Mouse (Mus musculus) cerebellum, adult 8-10 months (tissue): ENCODE data around the gene Tulp3.
A peak's percentile ranks its signal among the peaks of the same experiment; 100 is the strongest.

Experiments
- DNase-seq: peaks from one replicate; pipeline ENCODE4 v3.0.0; 2022

Tulp3 gene

DNA sequence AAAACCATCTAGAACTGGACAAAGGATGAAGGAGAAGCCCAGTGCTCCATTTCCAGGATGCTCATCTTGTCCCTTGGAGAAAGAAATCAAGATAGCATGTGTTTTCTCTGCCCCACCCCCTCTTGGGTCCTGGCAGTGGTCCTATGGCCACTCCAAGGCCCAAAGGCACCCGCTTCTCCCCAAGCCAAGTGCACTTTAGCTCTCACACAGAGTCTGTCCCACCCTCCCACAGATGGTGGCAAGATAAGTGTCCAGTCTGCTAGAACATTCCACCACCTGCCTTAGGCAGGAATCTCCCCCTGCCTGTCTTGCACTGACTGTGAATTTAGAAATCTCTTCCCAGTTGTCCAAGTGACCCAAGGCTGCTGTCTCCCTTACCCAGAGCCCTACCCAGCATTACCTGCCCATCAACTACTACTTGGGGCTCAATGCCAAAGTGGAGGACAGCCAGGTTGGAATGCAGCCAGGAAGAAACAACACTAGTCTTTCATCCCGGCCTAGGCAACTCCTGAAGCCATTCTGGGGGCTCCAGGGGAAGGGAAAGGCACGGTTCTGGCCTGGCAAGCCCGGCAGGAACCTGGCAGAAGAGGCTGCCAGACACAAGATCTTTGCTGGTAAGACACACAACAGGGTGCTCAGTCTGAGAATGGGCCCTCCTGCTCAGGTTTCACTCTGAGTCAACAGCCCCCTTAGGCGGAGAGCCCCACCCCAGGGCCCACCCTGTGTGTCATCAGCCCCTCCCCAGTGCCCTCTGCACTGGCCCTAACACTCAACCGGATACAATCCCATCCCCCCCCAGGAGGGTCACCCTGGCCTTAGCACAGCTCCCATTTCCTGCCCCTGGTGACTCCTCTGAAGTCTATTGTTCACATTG lies 59.5 kb downstream of the Tulp3 start:
- peak; percentile 89 for DNase-seq

DNA sequence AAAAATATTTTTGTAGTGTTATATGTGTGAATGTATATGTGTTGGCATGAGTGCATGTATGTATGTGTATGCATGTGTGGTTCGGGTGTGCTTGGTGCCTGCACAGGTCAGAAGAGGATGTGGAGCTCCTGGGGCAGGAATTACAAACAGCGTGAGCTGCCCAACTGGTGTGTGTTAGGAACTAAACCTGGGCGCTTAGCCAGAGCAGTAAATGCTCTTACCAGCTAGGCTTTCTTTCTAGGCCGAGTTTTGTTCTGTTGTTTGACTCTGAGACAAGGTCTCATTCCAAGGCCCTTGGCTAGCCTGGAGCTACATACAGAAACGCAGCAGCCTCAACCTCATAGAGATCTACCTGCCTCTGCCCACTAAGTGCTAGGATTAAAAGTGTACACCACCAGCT lies 64.4 kb downstream of the Tulp3 start:
- no peak for DNase-seq

DNA sequence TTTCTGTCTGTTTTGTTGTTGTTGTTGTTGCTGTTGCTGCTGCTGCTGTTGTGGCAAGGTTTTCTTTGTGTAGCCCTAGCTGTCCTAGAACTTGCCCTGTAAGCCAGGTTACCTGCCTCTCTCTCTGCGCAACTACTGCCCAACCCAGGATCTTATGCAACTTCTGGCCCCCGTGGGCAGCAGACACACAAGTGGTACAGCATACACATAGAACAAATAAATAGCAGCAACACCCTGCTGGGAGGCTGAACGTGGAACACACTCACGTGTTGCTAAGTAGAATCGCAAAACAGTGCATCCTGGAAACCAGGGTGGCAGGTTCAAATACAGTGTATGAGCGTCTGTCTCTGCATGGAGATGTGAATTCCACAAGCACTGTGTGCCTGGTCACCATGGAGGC lies 67.0 kb downstream of the Tulp3 start:
- DNase-seq, result no peak

DNA sequence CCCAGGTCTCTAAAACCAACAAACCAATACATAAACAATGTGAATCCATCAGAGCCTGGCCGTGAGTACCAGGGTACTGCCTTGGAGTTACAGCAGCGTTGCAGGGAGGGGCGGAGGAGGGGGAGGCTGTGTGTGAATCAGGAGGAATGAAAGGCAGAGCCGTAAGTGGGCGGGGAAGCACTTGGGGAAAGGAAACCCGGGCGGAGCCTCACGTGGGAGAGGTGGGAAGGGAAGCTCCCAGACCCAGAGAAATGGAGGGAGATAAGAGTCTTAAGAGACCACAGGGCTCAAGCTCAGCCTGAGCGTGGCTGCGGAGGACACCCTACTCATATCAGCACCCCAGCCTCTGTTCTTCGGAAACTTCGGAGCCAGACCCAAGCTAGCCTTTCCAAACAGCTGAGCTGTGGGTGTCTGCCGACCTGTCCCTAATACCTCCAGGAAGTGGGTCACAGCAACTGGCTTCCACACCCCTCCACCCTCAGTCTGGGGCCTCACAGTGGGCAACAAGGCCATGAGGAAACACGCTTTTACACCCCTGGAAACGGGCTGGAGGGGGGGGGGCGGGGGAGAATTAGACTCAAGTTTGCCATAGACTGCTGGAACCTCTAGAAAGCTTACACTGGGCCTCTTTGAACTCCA lies 69.7 kb downstream of the Tulp3 start:
- DNase-seq, result no peak

DNA sequence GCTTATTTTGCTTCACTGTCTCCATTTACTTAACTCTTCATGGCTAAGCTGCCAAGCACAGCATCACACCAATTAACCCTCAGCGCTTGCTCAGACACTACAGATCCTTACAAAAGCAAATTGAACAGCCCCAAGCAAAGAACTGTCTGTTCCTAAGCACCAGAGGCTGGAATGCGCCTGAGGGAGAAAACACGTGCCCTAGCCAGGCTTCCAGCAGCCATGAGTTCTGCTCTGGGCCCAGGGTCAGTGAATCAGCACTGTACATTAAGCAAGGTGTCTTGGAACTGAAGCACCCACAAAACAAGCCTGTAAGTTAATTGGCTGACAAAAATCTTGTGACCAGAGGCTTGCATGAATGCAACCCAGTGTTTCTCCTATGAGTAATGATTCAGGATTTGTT lies 73.5 kb downstream of the Tulp3 start:
- no peak for DNase-seq

DNA sequence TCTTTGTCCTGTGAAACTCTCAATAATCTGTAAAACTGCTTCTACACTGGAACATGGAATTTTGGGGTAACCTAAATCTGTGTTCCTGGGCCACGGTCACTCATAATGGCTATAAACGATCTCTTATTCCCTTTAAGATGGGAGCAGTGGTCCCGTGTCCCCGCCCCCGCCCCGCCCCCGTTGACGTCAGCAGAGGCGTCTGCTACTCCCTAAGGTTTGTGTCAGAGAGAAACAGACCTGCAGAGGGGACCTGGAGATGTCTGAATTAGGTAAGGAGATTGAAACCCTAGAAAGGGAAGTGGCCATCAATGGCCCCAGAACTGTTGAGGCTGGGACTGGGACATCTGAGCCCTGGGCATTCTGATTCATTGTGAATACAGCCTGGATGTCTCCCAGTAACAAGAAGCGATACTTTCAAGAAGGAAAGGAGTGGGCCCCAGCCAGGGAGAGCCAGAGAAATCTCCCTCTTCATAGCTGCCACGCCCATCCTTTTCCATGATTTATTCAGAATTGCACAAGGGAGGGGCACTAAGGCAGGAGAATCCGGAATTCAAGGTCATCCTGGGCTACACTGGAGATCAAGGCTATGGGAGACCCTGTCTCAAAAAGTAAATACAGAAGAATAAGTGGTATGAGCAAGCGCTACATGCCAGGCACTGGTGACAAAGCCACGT lies 75.0 kb downstream of the Tulp3 start:
- DNase-seq, result no peak

DNA sequence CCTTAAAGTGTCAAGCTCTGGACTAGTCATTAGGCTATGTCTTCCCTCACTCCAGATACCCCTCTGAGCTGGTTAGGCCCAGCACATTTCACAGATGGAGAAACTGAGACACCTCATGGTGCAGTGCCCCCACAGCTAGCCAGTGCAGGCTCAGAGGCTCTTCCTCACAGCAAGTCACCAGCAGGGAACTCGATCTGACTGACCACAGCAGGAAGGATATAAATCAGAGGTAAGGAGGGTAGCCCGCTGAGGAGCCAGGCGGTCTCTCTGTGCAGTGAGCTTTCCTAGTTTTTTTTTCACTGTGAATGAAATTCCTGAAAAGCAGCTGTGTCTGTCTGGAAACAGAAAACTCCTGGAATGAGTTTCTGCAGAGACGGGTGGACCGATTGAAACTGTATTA lies 76.0 kb downstream of the Tulp3 start:
- no peak for DNase-seq

DNA sequence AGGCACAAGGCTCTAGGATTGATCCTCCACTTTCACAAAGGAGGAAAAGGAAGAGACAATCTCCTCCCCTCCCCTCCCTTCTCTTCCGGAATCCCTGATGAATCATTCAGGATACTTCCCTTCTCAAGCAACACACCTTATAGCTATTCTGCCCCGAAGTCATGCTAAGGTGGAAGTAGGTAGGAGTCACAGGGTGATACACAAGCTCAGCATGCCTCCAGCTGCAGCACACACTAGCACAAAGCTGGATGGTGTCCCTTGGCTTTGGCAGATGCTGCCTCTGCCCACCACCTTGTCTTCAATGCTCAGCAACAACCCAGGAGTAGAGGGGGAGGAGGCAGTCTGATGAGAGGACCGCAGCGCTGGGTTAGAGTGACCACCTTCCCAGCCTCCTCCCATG lies 76.6 kb downstream of the Tulp3 start:
- no peak for DNase-seq

DNA sequence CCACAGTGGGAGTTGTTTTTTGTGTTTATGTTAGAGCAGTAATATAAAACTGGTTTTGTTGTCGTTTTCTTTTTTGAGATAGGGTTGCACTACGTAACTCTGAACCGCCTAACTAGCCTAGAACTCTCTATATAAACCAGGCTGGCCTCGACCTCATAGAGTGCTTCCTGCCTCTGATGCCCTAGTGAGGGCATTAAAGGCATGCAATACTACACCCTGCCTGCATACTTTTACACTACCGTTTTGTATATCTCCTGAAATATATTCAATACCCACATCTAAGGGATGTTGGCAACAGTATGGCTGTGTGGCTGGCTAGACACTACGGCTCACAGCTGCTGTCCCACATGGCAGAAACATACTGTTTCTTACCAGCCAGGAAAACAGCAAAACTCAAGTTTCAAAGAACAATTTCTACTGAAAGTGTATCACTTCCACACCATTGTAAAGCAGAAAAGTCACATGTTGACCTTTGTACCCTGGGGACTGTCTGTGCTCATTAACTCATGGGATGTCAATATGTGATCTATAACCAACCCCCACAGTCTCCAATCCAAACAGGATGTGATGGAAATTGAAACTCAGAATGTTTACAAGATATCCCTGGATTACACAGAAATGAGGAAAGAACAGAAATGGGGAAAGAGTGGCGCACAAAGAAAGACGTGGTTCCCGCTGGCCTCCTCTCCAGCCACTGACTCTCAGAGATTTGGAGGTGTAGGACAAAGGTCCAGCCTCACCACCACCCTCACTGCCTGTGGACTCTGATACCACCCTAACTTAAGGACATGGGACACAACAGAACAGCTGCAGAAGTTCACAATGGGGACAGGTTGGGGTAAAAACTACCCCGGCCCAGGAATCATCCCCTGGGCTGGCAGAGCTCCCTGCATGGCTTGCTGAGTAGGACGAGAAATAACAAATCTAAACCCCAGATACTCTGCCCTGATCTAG lies 78.2 kb downstream of the Tulp3 start:
- DNase-seq, result no peak

DNA sequence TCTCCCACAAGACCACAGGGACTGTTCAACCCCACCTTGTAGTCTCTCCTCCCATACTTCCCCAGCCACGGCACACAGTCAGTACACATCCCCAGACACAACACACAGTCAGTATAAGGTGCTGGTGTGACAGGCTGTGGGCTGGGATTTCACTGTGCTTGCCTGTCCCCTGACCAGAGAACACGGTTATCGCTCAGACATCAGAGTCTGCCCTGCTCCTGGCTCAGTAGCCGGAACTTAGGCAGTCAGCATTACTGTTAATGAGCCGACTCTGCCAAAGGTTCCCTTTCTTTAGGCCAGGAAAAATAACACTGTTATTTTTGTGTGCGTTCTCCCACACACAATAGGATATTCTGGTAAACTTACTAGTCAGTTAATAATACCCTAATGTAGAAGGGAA lies 79.3 kb downstream of the Tulp3 start:
- no peak for DNase-seq

DNA sequence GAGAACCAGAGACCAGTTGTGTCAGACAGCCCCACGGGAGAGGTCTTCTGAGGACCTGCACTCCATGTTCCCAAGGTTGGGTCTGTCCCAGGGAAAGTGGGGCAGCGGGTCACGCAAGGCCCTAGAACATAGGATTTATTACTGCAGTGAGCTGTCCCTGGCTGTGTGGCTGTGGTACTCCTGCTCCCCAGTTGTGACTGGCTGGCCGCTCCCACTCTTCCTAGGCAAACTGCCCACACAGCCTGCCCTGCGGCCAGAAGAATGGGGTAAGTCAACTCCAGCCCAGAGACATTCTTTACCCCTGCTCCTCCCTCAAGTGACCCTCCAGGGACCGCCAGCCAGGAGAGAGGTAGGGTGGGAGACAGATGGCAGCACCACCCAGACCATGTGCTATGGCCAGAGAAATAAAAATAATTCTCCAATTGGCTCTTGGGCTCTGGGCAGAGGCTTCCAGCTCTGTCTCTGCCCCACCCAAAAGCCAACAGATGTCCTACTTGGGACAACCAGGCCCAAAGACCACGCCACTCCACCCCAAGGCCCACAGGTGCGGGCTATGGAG lies 80.1 kb downstream of the Tulp3 start:
- no peak for DNase-seq

DNA sequence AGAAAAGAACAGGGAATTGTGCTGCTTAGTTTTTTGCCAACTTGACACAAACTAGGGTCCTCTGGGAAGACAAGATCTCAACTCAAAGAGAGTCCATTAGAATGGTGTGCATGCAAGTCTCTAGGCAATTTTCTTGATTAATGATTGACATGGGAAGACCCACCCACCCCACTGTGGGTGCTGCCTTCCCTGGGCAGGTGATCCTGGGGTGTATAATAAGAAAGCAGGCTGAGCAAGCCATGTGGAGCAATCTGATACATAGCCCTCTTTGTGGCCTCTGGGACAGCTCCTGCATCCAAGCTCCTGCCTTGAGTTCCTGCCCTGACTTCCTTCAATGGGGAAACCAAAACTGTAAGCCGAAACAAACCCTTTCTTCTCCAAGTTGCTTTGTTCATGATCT lies 82.1 kb downstream of the Tulp3 start:
- no peak for DNase-seq

DNA sequence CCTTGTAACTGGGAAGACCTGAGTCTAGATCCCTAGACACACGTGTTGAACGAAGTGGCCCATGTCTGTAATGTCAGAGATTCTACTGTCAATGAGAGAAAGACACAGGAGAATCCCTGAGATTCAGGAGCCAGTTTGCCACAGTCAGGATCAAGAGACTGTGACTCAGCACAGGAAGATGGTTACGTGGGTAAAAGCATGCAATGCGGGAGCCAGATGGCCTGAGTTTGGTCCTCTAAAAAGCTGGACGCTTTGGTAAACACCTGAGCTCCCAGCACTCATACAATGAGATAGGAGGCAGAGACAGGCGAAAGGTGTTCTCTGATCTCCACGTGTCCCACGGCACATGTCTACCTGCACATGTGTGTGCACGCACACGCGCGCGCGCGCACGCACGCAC lies 82.9 kb downstream of the Tulp3 start:
- no peak for DNase-seq
